Mouse (Mus musculus): ENCODE measurements at regions not wholly inside any gene's neighbourhood (a gene's known extent, or its start where the extent isn't known, plus 50 kb on each side); places are given as distances from the start of the nearest gene placed in this dataset.
A peak's percentile ranks its signal among the peaks of the same experiment; 100 is the strongest.

DNA sequence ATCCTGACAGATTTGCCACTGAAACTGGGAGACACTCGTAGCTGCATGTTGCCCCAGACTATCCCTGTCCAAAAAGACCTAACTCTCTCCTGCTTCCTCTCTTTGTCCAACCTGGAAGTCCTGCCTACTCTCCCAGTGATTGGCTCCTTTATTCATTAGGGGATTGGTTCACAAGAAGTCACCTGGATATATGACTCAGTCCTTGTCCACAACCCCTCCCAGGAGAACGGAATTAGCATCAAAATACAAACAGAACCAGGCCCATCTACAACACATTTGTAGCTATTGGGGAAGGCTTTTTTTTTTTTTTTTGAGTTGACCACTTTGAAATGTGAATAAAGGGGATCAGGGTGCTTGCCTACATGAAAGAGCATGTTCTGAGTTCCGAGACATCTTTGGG is 347.4 kb upstream of the Tmc3 start:
- Histone ChIP-seq H3K27me3 (no peaks in the 10 kb centered on the region), H3K9me3 (no peaks in the 10 kb centered on the region), H3K9ac (no peak overlapping the region), H3K4me2 (no peak overlapping the region), H3K36me3 (no peaks in the 10 kb centered on the region), H3K27ac (no peak overlapping the region), H3K4me3 (no peak overlapping the region), H3K4me1 (peaks cover 9% of the 10 kb centered on the region; the same call in 1 of the 2 replicates)
- 75% methylated on average over 3 of the region's 3 CpGs for WGBS
- no peak for ATAC-seq (ENCODE audit: insufficient number of reproducible peaks, low FRiP score, low TSS enrichment, low read depth)

DNA sequence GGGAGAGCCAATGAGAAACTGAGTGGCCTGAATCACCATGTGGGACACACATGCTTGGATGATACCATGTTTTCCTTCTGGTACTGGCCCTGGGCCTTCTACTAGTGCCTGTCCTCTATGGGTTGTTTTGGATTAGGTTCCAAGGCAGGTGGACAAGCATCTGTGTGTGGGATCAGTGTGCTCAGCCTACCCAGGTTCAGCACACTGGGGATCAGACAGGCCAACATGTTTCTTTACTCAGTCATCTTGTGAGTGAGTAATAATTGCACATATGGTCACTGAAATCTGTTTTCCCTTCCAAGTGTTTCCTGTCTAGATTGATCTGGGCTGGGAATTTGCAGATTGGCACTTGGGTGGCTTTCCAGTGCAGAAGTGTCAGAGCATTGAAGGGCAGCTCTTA is 346.6 kb upstream of the Tmc3 start:
- no peaks in the 10 kb centered on the region for H3K9me3 ChIP-seq
- H3K9ac ChIP-seq: no peak overlapping the region
- no peaks in the 10 kb centered on the region for H3K36me3 ChIP-seq
- H3K4me2 ChIP-seq: no peak overlapping the region
- no peak overlapping the region for H3K4me3 ChIP-seq
- H3K4me1 ChIP-seq: peaks cover 9% of the 10 kb centered on the region; the same call in 1 of the 2 replicates
- H3K27me3 ChIP-seq: no peaks in the 10 kb centered on the region
- no peak for ATAC-seq (ENCODE audit: insufficient number of reproducible peaks, low FRiP score, low TSS enrichment, low read depth)
- H3K27ac ChIP-seq: no peak overlapping the region

GRCm38 (mm10) chr7:83242233-83242632 is 342.5 kb upstream of the Tmc3 start:
- peaks cover 9% of the 10 kb centered on the region; the same call in 1 of the 2 replicates for H3K4me1 ChIP-seq
- no peak overlapping the region for H3K9ac ChIP-seq
- no peaks in the 10 kb centered on the region for H3K27me3 ChIP-seq
- no peak for ATAC-seq (ENCODE audit: insufficient number of reproducible peaks, low FRiP score, low TSS enrichment, low read depth)
- no peaks in the 10 kb centered on the region for H3K9me3 ChIP-seq
- H3K36me3 ChIP-seq: no peaks in the 10 kb centered on the region
- no peak overlapping the region for H3K4me2 ChIP-seq
- H3K4me3 ChIP-seq: no peak overlapping the region
- 41% methylated on average over 3 of the region's 3 CpGs for WGBS
- H3K27ac ChIP-seq: peak overlapping the region; percentile 23; the same call in 1 of the 2 replicates

DNA sequence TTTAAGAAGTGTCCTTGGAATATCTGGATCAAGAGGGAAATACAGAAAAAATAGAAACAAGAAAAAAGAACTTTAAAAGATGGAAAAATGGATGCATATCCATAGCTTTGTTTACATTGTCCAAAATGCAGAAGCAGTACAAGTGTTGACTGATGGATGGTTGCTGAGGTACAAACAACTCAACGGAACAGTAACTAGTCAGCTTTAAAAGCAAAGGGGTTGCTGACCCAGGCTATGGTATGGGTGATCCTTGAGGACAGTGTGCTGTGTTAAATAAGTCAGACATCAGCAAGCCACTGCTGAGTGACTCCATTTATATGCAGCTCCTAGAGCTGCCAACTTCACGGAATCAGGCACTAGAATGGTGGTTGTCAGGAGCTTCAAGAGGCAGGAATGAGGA is 338.9 kb upstream of the Tmc3 start:
- H3K9me3 ChIP-seq: no peaks in the 10 kb centered on the region
- 75% methylated on average over 2 of the region's 2 CpGs for WGBS
- H3K4me1 ChIP-seq: 0 out of 2 replicates have a peak, but pooled peaks cover 5% of the 10 kb centered on the region
- no peak overlapping the region for H3K4me2 ChIP-seq
- no peak overlapping the region for H3K27ac ChIP-seq
- no peak for ATAC-seq (ENCODE audit: insufficient number of reproducible peaks, low FRiP score, low TSS enrichment, low read depth)
- no peaks in the 10 kb centered on the region for H3K27me3 ChIP-seq
- no peak overlapping the region for H3K4me3 ChIP-seq
- no peaks in the 10 kb centered on the region for H3K36me3 ChIP-seq
- no peak overlapping the region for H3K9ac ChIP-seq

DNA sequence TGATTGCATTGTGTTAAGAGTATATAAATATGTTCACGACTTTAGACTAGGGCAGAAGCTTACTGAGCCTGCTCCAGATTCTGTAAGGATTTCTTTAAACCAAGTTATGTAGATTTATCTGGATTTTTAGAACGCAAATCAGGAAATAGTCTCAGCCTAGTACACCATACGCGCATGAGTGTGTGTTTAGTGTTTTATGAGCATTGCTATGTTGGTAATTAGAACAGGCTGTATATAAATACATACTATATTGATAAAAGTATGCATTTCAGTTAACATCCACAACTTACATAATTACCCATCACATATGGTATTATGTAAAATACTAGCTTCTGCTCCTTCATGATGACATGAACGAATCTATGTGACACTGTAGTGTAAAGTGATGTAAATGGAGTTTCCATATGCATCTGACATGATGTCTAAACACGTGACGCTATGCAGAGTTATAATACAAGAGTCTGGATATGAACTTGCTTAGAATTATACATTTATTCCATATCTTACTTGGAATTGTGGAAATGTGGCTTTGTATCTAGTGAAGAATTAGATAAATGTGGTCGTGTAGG is 332.6 kb upstream of the Tmc3 start:
- Histone ChIP-seq H3K4me3 (no peak overlapping the region), H3K9me3 (no peaks in the 10 kb centered on the region), H3K9ac (no peak overlapping the region), H3K4me2 (no peak overlapping the region), H3K27me3 (no peaks in the 10 kb centered on the region), H3K4me1 (no peaks in the 10 kb centered on the region), H3K36me3 (no peaks in the 10 kb centered on the region), H3K27ac (no peak overlapping the region)
- no peak for ATAC-seq (ENCODE audit: insufficient number of reproducible peaks, low FRiP score, low TSS enrichment, low read depth)
- WGBS: 72% methylated on average over 8 of the region's 8 CpGs

DNA sequence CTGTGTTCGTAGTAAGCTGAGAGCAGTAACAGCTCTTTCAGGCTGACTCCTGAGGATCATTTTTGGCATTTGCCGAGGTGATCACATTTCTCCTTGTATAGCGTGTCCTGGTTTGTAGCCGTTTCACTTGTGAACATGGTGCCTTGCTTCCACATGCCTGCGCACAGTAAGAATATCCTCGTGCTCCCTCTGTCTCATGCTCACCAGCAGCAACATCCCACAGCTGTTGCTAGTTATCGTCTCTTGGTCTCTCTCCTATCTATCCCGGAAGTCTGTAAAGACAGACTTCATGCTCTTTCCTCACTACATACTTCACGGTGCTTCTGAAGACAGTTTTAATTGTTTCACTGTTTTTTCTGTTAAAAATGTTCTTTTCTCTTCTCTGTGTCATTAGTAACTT is 331.7 kb upstream of the Tmc3 start:
- H3K4me2 ChIP-seq: no peak overlapping the region
- 55% methylated on average over 9 of the region's 9 CpGs for WGBS
- H3K4me1 ChIP-seq: no peaks in the 10 kb centered on the region
- peak overlapping the region; percentile 43; the same call in 1 of the 2 replicates for H3K27ac ChIP-seq
- no peak for ATAC-seq (ENCODE audit: insufficient number of reproducible peaks, low FRiP score, low TSS enrichment, low read depth)
- no peaks in the 10 kb centered on the region for H3K27me3 ChIP-seq
- no peak overlapping the region for H3K9ac ChIP-seq
- H3K9me3 ChIP-seq: no peaks in the 10 kb centered on the region
- no peak overlapping the region for H3K4me3 ChIP-seq
- H3K36me3 ChIP-seq: no peaks in the 10 kb centered on the region

DNA sequence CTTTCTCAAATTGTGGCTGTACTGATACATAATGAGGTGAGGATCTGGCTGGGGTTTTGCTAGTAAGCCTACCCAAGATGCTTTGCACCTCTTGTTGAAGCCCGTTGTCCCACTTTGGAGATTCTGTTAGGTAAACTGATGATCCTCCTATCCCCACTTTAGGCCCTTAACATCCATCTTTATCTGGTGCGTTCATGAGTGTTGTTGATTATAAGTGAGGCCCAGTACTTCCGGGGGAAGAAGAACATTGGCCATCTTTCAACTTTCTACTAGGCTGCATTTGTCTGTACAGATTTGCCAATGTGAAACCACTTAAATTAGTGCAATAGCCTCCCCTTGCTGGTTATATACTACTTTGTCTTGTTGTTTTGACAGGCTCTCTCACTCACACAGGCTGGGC is 331.3 kb upstream of the Tmc3 start:
- no peak for ATAC-seq (ENCODE audit: insufficient number of reproducible peaks, low FRiP score, low TSS enrichment, low read depth)
- 74% methylated on average over 3 of the region's 3 CpGs for WGBS
- Histone ChIP-seq H3K4me1 (no peaks in the 10 kb centered on the region), H3K4me3 (no peak overlapping the region), H3K27me3 (no peaks in the 10 kb centered on the region), H3K9ac (no peak overlapping the region), H3K36me3 (no peaks in the 10 kb centered on the region), H3K9me3 (no peaks in the 10 kb centered on the region), H3K4me2 (no peak overlapping the region), H3K27ac (no peak overlapping the region)

DNA sequence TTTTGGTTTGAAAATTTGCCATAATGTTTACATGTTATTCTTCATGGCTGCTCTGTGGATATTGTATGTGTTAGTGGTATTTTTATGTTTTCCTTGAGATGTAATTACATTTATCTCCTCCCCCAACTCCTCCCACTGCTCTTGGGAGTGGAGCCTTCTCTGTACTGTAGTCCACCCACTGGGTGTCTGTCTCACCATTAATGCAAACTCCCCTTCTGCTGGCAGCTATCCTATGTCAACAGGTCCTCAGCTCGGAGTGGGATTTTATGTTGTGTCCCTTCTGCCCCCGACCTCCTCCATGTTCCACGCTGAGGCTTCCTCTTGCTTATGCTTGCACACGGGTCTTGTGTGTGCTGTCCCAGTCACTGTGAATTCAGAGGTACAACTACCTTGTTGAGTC is 330.3 kb upstream of the Tmc3 start:
- Histone ChIP-seq H3K4me3 (no peak overlapping the region), H3K36me3 (no peaks in the 10 kb centered on the region), H3K27ac (no peak overlapping the region), H3K4me1 (no peaks in the 10 kb centered on the region), H3K27me3 (no peaks in the 10 kb centered on the region), H3K9me3 (no peaks in the 10 kb centered on the region), H3K4me2 (no peak overlapping the region), H3K9ac (no peak overlapping the region)
- WGBS: 85% methylated on average over 4 of the region's 4 CpGs
- no peak for ATAC-seq (ENCODE audit: insufficient number of reproducible peaks, low FRiP score, low TSS enrichment, low read depth)

DNA sequence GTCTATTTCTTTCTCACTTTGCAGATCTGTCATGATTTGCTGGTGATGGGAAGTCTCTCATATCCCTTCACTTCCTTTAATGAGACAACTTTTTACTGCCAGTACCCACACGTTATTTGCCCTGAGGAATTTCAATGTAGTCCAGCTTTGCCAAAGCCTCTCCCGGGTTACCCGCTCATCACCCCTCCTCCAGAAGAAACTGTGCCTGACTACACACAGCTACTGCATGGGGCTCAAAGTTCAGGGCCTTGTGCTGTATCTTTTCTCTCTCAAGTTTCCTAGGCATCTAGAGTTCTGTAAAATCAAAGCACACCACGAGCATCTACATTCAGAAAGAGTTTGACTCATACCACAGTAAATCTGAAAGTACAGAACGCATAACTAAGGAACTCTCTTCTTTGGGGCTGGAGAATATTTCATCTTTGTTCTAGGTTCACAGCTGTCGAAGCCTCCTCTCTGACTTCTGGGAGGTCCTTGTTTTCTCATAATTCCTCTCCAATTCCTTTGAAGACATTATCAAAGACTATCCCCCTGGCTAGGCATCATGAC is 328.4 kb upstream of the Tmc3 start:
- Histone ChIP-seq H3K27me3 (no peaks in the 10 kb centered on the region), H3K4me2 (no peak overlapping the region), H3K9ac (no peak overlapping the region), H3K9me3 (no peaks in the 10 kb centered on the region), H3K4me1 (no peaks in the 10 kb centered on the region), H3K4me3 (no peak overlapping the region), H3K36me3 (no peaks in the 10 kb centered on the region), H3K27ac (no peak overlapping the region)
- no peak for ATAC-seq (ENCODE audit: insufficient number of reproducible peaks, low FRiP score, low TSS enrichment, low read depth)
- 53% methylated on average over 6 of the region's 6 CpGs for WGBS

DNA sequence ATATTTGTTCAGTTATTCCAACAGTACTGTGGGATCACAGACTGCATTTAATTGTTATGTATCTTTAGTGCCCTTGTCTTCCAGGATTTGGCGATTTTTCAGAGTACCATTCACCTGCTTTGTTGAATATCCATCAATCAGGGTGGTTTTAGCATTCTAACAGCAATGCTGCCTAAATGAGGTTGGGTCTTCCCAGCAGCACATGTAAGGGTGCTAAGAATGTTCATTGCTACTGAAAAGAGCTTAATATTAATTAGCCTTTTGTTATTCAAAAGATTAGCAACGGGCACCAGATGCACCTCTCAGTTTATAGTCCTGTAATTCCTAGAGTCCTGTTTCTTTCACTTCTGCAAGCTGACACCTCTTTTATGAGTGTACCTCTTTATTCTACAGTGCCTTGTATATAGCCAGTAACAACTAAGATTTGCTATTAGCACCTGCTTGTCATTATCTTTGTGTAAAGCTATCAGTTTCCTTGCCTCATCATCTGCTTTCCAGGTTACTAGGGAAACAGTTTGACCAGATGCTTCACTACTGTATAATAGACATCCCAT is 326.3 kb upstream of the Tmc3 start:
- Histone ChIP-seq H3K4me3 (no peak overlapping the region), H3K27ac (no peak overlapping the region), H3K4me2 (no peak overlapping the region), H3K4me1 (no peaks in the 10 kb centered on the region), H3K9ac (no peak overlapping the region), H3K36me3 (no peaks in the 10 kb centered on the region), H3K27me3 (no peaks in the 10 kb centered on the region), H3K9me3 (no peaks in the 10 kb centered on the region)
- no peak for ATAC-seq (ENCODE audit: insufficient number of reproducible peaks, low FRiP score, low TSS enrichment, low read depth)
- WGBS: 49% methylated on average over 2 of the region's 2 CpGs

DNA sequence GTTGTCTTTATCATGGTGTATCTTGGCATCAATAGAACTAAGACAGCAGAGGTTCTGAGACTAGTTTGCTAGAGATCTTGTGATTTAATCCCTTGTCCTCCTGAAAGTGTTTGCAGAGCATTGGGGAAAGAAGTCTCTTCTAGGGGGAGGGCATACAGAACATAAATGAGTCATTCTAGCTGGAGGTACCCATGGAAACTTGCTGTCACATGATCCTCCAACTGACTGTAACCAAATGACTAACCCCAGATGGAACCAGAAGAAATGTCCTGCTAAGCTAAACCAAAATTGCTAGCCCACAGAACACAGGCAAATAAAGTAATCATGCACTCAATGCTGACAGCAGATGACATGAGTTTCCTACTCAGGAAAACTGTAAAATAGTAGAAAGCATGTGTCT is 323.2 kb upstream of the Tmc3 start:
- Histone ChIP-seq H3K9me3 (no peaks in the 10 kb centered on the region), H3K4me2 (no peak overlapping the region), H3K27me3 (no peaks in the 10 kb centered on the region), H3K4me1 (no peaks in the 10 kb centered on the region), H3K9ac (no peak overlapping the region), H3K27ac (no peak overlapping the region), H3K36me3 (no peaks in the 10 kb centered on the region), H3K4me3 (no peak overlapping the region)
- ATAC-seq (ENCODE audit: insufficient number of reproducible peaks, low FRiP score, low TSS enrichment, low read depth): no peak

DNA sequence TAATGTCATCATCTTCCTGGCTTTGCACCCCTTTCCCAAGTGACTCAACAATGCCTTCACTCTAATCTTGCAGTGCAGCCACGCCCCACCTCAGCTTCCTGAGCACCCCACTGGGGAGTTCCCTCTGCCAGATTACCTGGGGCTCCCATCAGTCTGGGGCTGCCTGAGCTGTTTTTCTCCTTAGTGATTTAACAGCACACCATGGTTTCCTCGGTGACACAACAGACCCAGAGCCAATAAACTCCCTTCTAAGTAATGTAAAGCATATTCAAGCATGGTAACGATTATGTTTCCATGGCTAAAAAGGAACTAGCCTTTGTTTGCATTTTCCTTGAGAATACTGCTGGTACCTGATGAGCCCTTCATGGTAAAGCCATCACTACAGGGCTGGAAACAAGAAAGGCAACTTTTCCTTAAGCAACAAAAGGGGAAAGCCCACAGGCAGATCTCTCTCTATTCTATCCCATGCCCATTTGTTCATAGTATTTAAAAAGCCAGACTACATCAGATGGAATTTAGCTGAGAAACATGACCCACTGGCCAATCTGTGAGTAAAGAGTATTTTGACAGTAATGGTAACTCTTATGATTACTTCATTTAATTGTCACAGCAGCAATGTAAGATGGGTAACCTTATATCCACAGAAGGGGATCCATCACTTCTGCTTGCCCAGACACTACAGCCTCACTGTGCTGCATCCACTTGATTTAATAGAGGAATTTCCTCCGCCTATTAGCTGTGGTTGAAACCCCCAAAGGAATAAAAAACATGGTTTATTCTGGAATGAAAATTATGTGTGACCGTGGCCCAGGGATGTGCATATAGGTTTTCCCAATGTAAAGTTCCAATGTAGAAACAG is 294.6 kb upstream of the Tmc3 start:
- Histone ChIP-seq H3K4me1 (peaks cover 14% of the 10 kb centered on the region; the same call in 1 of the 2 replicates), H3K27me3 (no peaks in the 10 kb centered on the region), H3K9ac (no peak overlapping the region), H3K4me3 (no peak overlapping the region), H3K27ac (peak overlapping the region; percentile 78), H3K36me3 (no peaks in the 10 kb centered on the region), H3K4me2 (no peak overlapping the region), H3K9me3 (no peaks in the 10 kb centered on the region)
- ATAC-seq (ENCODE audit: insufficient number of reproducible peaks, low FRiP score, low TSS enrichment, low read depth): peak; percentile 91
- WGBS: 15% methylated on average over 5 of the region's 5 CpGs
